Mouse (Mus musculus): ENCODE results near the gene Nhlrc1.

DNA sequence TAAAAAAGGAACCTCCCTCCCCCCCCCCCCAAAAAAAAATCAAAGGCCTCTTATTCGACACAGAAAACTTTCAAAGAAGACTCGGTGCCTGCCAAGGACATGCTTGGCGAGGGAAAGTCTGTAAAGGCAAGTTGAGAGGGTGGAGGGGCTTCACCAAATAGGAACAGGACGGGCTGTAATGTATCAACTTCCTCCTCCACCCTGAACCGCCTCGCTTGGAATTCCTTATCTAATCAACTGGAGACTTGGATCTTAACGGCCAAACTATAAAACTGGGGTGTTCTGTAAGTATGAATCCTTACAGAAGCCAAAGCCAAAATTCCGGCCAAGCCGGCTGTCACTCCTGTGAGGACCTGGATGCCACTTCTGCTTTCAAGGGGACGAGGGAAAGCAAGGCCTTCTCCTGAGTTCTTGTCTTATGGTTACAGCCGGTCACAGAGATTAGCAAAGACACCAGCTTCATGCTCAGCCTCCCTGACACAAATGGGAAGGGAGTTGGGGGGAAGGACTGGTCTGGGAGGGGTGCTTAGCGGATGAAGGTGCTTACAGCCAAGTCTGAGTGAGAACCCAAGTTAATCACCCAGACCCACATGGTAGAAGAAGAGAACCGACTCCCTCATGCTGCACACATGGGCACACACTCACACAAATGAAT, 34.7 kb downstream of the Nhlrc1 start:
- TF ChIP-seq CTCF (IDR thresholded peaks at IDR 0.05; ENCODE audit: low read depth, low read length) (no peak), POLR2A (IDR thresholded peaks at IDR 0.05; ENCODE audit: insufficient read depth, low read length) (no peak)
